Mouse (Mus musculus): Measurements from ENCODE around the gene Fbxo8. TPM values are rescaled to one million over a fixed set of nuclear protein-coding genes. Genes with fewer than 3 reads are reported as not detected.

Gene Fbxo8
- polyA plus RNA-seq, 1 experiment from 2014 or later = 34.3 TPM

DNA sequence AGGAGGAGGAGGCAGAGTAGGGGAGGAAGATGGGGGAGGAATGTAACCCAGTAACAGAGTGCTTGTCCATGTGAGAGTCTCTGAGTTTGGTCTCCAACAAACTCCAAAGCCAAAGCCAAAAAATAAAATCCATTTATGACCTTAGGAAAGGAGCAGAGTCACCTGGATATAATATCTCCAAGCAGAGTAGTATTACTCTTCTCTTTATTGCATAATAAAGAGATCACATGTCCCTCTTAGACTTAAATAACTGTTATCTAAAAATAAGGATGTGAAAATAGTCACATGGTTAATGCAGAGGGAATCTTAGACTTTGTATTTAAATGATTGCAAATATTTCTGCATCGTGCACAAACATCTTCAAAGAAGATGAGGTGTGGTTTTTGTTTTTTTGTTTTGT is 63.3 kb downstream of the Fbxo8 start:
- 0 out of 2 replicates have a peak, but pooled peaks cover 6% of the 10 kb centered on the region for H3K27me3 ChIP-seq
- ATAC-seq (ENCODE audit: insufficient number of reproducible peaks, insufficient read depth, low FRiP score, low TSS enrichment) = no peak
- H3K4me2 ChIP-seq (replicated peaks) = no peak overlapping the region
- H3K4me1 ChIP-seq = 0 out of 2 replicates have a peak, but pooled peaks cover 3% of the 10 kb centered on the region
- H3K36me3 ChIP-seq = no peaks in the 10 kb centered on the region
- 86% methylated on average over 1 of the region's 1 CpGs for WGBS
- H3K4me3 ChIP-seq = no peak overlapping the region
- H3K9ac ChIP-seq = no peak overlapping the region
- no peaks in the 10 kb centered on the region for H3K9me3 ChIP-seq
- no peak overlapping the region for H3K27ac ChIP-seq

DNA sequence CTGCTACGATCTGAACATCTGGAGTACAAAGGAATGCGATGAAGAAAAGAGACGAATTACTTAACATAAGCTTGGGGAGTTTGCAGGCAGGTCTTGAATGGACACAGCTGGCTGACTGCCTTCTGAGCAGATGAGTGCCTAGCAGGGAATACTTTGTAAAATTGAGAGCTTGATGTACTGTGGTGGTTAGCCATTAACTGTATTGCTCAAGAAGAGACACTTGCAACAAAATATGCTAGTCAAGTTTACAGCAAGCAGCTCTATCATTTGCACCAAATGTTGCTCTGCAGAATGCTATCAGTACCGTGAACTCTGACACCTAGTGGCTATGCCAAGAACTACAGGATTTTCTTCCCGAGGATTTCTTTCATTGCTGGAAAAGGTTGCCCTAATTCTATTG is 64.1 kb downstream of the Fbxo8 start:
- no peak overlapping the region for H3K27ac ChIP-seq
- no peak overlapping the region for H3K4me2 ChIP-seq (replicated peaks)
- peaks cover 13% of the 10 kb centered on the region for H3K27me3 ChIP-seq
- H3K9me3 ChIP-seq = no peaks in the 10 kb centered on the region
- no peak overlapping the region for H3K4me3 ChIP-seq
- 11% methylated on average over 5 of the region's 5 CpGs for WGBS
- ATAC-seq (ENCODE audit: insufficient number of reproducible peaks, insufficient read depth, low FRiP score, low TSS enrichment) = no peak
- H3K4me1 ChIP-seq = peaks cover 6% of the 10 kb centered on the region; the same call in 1 of the 2 replicates
- H3K9ac ChIP-seq = no peak overlapping the region
- no peaks in the 10 kb centered on the region for H3K36me3 ChIP-seq

DNA sequence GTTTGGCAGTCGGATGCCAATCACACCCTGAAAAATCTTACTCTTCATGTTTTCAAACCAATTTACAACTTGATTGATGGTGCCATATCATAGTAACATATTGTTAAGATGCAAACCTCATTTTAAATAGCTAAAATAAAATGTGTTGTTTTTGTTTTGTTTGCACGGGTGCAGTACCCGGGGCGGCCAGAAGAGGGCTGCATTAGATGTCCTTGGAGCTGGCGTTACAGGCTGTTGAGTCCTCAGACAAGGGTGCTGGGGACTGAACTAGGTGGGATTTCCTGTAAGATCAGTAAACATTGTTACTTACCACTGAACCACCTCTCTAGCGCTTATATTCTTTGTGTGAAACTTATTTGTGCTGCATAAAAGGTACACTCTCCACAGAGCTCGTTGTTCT is 65.4 kb downstream of the Fbxo8 start:
- Histone ChIP-seq H3K4me3 (no peak overlapping the region), H3K9ac (no peak overlapping the region), H3K27ac (no peak overlapping the region), H3K9me3 (no peaks in the 10 kb centered on the region), H3K4me1 (peaks cover 6% of the 10 kb centered on the region; the same call in 1 of the 2 replicates), H3K4me2 (replicated peaks) (no peak overlapping the region), H3K27me3 (peaks cover 24% of the 10 kb centered on the region), H3K36me3 (no peaks in the 10 kb centered on the region)
- 28% methylated on average over 7 of the region's 7 CpGs for WGBS
- ATAC-seq (ENCODE audit: insufficient number of reproducible peaks, insufficient read depth, low FRiP score, low TSS enrichment) = no peak

DNA sequence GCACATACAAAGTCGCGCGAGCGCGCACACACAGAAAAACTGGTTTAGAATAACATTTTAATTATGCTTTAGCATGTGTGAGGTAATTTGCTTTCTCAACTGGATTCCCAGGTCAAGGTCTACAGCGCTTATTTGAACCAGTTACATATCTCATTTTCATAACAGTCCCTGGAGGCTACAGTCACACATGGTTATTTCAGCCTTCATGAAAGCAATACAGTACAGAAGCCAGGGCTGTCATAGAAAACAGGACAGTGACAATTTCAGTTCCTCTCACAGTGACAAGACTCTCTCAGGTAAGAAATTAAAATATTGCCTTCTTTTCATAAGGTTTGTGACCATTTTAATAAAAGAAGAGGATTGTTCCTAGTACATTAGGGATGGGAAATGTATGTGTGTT is 66.4 kb downstream of the Fbxo8 start:
- Histone ChIP-seq H3K9ac (no peak overlapping the region), H3K9me3 (no peaks in the 10 kb centered on the region), H3K4me3 (no peak overlapping the region), H3K36me3 (no peaks in the 10 kb centered on the region), H3K4me2 (replicated peaks) (no peak overlapping the region), H3K27me3 (peaks cover 26% of the 10 kb centered on the region), H3K27ac (no peak overlapping the region), H3K4me1 (peaks cover 6% of the 10 kb centered on the region; the same call in 1 of the 2 replicates)
- no peak for ATAC-seq (ENCODE audit: insufficient number of reproducible peaks, insufficient read depth, low FRiP score, low TSS enrichment)
- 83% methylated on average over 6 of the region's 6 CpGs for WGBS

DNA sequence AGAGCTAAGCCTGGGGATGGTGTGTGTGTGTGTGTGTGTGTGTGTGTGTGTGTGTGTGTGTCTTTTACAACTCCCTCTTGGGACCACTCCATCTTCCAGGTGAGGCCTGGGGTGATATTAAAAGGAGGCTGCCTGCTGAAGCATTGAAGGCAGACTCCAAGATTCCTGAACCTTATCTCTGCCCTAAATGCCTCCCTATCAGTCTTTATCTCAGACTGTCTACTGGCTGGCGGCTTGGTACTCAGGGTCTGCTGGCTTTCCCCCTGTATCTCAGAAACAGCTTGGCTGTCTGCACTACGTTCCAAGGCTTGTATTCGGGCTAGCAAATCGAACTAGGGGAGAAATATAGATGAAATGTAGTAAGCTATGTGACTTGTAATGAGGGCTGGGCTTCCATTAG is 68.2 kb downstream of the Fbxo8 start:
- no peak for ATAC-seq (ENCODE audit: insufficient number of reproducible peaks, insufficient read depth, low FRiP score, low TSS enrichment)
- no peak overlapping the region for H3K27ac ChIP-seq
- no peak overlapping the region for H3K4me2 ChIP-seq (replicated peaks)
- H3K27me3 ChIP-seq = peaks cover 43% of the 10 kb centered on the region
- H3K4me3 ChIP-seq = no peak overlapping the region
- H3K4me1 ChIP-seq = peaks cover 19% of the 10 kb centered on the region
- 23% methylated on average over 4 of the region's 4 CpGs for WGBS
- no peaks in the 10 kb centered on the region for H3K36me3 ChIP-seq
- no peak overlapping the region for H3K9ac ChIP-seq
- no peaks in the 10 kb centered on the region for H3K9me3 ChIP-seq

DNA sequence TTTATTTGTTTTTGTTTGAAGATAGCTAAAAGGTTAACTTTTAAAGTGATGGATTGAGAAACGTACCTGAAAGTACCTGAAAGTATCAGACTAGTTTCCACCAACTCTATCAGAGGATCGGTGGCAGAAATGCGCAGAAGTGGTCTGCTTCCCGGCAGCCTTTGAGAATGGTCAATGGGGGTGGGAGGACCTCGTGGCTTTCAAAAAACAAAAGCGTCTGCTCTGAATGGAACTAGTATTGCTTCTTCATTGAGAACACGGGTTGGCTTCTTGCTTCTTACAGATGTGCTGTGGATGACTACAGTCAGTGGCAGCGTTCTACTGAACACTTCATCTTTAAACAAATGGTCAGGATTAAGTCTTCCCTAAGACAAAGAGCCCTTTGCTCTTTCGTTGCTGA is 68.7 kb downstream of the Fbxo8 start:
- H3K4me1 ChIP-seq = peaks cover 19% of the 10 kb centered on the region
- no peak overlapping the region for H3K9ac ChIP-seq
- 3% methylated on average over 9 of the region's 9 CpGs for WGBS
- H3K4me3 ChIP-seq = no peak overlapping the region
- peaks cover 46% of the 10 kb centered on the region for H3K27me3 ChIP-seq
- no peak overlapping the region for H3K4me2 ChIP-seq (replicated peaks)
- no peak for ATAC-seq (ENCODE audit: insufficient number of reproducible peaks, insufficient read depth, low FRiP score, low TSS enrichment)
- H3K9me3 ChIP-seq = no peaks in the 10 kb centered on the region
- H3K27ac ChIP-seq = no peak overlapping the region
- H3K36me3 ChIP-seq = no peaks in the 10 kb centered on the region

DNA sequence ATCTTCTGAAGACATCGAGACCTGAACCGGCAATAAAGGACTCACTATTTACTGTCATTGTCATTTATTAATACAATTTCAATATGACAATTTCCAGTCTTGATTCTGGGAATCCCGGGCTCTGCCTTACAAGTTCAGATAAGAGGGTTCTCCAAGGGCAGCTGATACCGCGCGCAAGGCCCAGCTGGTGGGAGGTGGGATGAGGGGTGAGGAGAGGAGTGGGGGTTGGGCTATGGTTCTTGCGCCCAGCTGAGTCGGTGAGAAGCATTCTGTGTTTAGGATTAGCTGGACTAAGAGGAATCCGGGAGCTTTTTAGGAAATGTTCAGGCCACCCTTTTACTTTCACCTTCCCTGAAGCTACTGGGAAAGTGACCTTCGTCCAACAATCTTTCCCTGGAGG is 69.8 kb downstream of the Fbxo8 start:
- peaks cover 46% of the 10 kb centered on the region for H3K27me3 ChIP-seq
- ATAC-seq (ENCODE audit: insufficient number of reproducible peaks, insufficient read depth, low FRiP score, low TSS enrichment) = no peak
- H3K9me3 ChIP-seq = no peaks in the 10 kb centered on the region
- no peak overlapping the region for H3K27ac ChIP-seq
- 5% methylated on average over 10 of the region's 10 CpGs for WGBS
- no peak overlapping the region for H3K9ac ChIP-seq
- H3K4me3 ChIP-seq = no peak overlapping the region
- H3K4me1 ChIP-seq = peaks cover 19% of the 10 kb centered on the region
- H3K36me3 ChIP-seq = no peaks in the 10 kb centered on the region
- H3K4me2 ChIP-seq (replicated peaks) = no peak overlapping the region

DNA sequence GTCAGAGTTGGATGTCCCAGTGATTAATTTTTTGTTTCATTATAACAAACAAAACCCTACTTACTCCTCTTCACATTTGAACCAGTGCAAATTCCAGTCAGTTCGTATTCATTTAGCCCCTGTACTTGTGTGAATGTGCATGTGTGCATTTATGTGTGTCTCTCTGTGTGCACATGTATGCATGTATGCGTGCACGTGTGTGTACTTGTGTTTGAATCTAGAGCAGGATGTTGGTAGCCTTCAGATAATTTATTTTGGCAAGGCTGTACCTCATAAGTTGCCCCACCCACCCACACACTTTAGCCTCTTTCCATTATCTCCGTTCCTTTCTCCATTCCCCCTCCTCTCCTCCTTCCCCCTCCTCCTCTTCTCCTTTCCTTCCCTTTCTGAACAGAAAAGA is 70.2 kb downstream of the Fbxo8 start:
- no peak overlapping the region for H3K4me2 ChIP-seq (replicated peaks)
- H3K36me3 ChIP-seq = no peaks in the 10 kb centered on the region
- no peak for ATAC-seq (ENCODE audit: insufficient number of reproducible peaks, insufficient read depth, low FRiP score, low TSS enrichment)
- peaks cover 46% of the 10 kb centered on the region for H3K27me3 ChIP-seq
- no peaks in the 10 kb centered on the region for H3K9me3 ChIP-seq
- WGBS = 25% methylated on average over 4 of the region's 4 CpGs
- H3K27ac ChIP-seq = no peak overlapping the region
- H3K4me1 ChIP-seq = peaks cover 19% of the 10 kb centered on the region
- no peak overlapping the region for H3K4me3 ChIP-seq
- no peak overlapping the region for H3K9ac ChIP-seq

DNA sequence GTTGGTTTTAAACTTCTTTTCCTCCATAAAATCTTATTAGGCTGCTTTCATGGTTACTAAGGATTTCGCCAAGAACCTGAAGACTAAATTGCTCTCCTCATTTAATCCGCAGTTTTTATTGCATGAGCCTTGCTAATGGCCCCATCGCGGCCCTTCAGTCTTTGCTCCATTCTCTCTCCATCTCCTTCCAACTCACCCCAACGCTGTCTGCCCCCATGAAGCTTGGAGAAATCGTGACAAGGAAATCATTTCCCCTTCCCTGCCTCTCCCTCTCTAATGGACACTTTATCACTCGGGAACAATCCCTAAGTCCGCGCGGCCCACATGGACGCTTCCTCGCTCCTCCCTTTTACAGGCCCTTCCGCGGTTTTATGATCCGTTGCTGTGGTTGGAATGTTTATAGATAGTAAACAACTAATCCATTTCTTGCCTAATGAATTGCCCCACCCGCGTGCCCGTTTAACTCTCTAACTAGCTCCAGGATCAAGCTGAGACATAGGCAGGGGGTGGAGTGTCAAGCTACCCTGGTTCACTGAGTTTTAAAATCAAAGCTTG is 71.7 kb downstream of the Fbxo8 start:
- 2% methylated on average over 18 of the region's 18 CpGs for WGBS
- Histone ChIP-seq H3K9ac (no peak overlapping the region), H3K27ac (no peak overlapping the region), H3K4me3 (peak overlapping the region; percentile 25; the same call in 1 of the 2 replicates), H3K9me3 (no peaks in the 10 kb centered on the region), H3K27me3 (peaks cover 46% of the 10 kb centered on the region), H3K4me2 (replicated peaks) (peak overlapping the region; percentile 45), H3K36me3 (no peaks in the 10 kb centered on the region), H3K4me1 (peaks cover 19% of the 10 kb centered on the region)
- no peak for ATAC-seq (ENCODE audit: insufficient number of reproducible peaks, insufficient read depth, low FRiP score, low TSS enrichment)

DNA sequence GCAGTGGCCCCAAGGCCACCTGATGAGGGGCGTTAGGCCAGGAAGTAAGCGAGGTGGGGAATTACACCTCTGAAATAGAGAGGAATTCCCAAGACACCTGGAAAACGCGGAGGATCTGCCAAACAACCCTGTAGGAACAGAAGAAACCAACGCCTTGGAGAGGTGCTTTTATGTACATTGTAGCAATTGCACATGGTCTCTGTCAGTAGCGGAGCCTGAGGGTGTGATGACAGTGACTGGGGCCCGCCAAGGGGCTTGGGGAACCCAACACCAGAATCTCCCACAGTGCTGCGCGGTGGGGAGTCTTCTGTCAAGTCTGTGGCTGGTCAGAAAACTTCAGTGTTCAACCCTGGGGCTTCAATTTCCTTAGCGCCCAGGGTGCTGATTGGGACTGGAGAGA is 72.5 kb downstream of the Fbxo8 start:
- H3K27me3 ChIP-seq = peaks cover 46% of the 10 kb centered on the region
- no peak overlapping the region for H3K9ac ChIP-seq
- 1% methylated on average over 10 of the region's 10 CpGs for WGBS
- H3K36me3 ChIP-seq = no peaks in the 10 kb centered on the region
- peaks cover 19% of the 10 kb centered on the region for H3K4me1 ChIP-seq
- H3K4me3 ChIP-seq = peak overlapping the region; percentile 25; the same call in 1 of the 2 replicates
- 0 out of 2 replicates have a peak, but pooled peaks have one; percentile 5 for ATAC-seq (ENCODE audit: insufficient number of reproducible peaks, insufficient read depth, low FRiP score, low TSS enrichment)
- no peaks in the 10 kb centered on the region for H3K9me3 ChIP-seq
- peak overlapping the region; percentile 45 for H3K4me2 ChIP-seq (replicated peaks)
- H3K27ac ChIP-seq = 0 out of 2 replicates have a peak overlapping the region, but pooled peaks have one; percentile 23

DNA sequence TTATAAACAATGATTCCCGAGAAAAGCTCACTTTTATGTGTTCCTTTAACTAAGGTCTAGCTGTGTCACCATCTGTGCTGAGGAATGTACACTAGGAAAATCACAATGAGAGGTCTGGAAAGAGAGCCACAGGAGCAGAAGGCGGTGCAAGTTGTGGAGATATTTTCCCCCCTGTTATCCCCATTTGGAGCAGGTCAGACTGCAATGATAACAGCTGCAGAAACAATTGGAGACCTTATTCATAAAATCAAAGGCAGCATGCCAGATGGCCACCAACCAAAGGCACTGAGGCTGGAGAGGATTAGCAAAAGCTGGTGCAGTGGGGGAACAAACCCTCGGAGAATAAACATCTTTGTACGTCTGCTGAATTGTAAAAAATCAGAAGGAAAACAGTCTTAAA is 78.3 kb downstream of the Fbxo8 start:
- Histone ChIP-seq H3K27me3 (peaks cover 2% of the 10 kb centered on the region), H3K4me2 (replicated peaks) (no peak overlapping the region), H3K4me3 (no peak overlapping the region), H3K27ac (peak overlapping the region; percentile 36; the same call in 1 of the 2 replicates), H3K9me3 (no peaks in the 10 kb centered on the region), H3K4me1 (no peaks in the 10 kb centered on the region; the same call in 1 of the 2 replicates), H3K9ac (no peak overlapping the region), H3K36me3 (no peaks in the 10 kb centered on the region)
- WGBS = 31% methylated on average over 4 of the region's 4 CpGs
- ATAC-seq (ENCODE audit: insufficient number of reproducible peaks, insufficient read depth, low FRiP score, low TSS enrichment) = no peak

DNA sequence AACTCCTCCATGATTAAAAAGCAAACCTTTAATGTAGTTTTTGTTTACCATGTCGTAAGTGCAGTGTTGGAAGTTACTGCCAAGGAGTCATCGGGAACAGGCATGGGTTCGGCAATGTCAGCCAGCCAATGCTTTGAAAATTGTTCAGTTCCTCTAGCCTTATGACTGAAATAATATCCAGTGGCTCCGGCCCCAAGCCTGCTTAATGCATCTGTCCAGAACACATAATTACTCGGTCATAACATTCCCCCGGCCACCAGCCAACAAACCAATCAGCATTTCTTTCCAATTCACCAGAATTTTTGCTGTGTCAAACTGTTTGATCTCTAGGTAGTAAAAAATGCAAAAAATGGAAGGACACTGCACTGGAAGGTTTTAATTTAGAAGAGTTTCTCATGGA is 88.4 kb downstream of the Fbxo8 start:
- WGBS = 48% methylated on average over 6 of the region's 6 CpGs
- Histone ChIP-seq H3K9me3 (no peaks in the 10 kb centered on the region), H3K4me1 (no peaks in the 10 kb centered on the region), H3K4me3 (no peak overlapping the region), H3K36me3 (no peaks in the 10 kb centered on the region), H3K9ac (no peak overlapping the region), H3K4me2 (replicated peaks) (0 out of 2 replicates have a peak overlapping the region, but pooled peaks have one; percentile 9), H3K27me3 (no peaks in the 10 kb centered on the region), H3K27ac (no peak overlapping the region)
- no peak for ATAC-seq (ENCODE audit: insufficient number of reproducible peaks, insufficient read depth, low FRiP score, low TSS enrichment)
